Mouse (Mus musculus) ES-E14 (cell line): Measurements from ENCODE around the gene Sox5.

Experiments used
- CHD2 ChIP-seq: IDR thresholded peaks from 2 replicates; pipeline ENCODE4 v1.6.1; 2014; ENCODE audit warnings: mild to moderate bottlenecking, low read depth, low read length, inconsistent platforms
- HCFC1 ChIP-seq: IDR thresholded peaks from 2 replicates; pipeline ENCODE4 v1.6.1; 2012; ENCODE audit warnings: low read length, inconsistent platforms, borderline replicate concordance; ENCODE audit not compliant: insufficient read depth
- MAFK ChIP-seq: IDR thresholded peaks from 2 replicates; pipeline ENCODE4 v1.6.1; 2014; ENCODE audit warnings: mild to moderate bottlenecking, low read depth, low read length, inconsistent platforms; ENCODE audit not compliant: insufficient read depth
- ZC3H11A ChIP-seq: IDR thresholded peaks from 2 replicates; pipeline ENCODE4 v1.6.1; 2012; ENCODE audit warnings: low read depth, mild to moderate bottlenecking, inconsistent platforms, low read length, borderline replicate concordance

DNA sequence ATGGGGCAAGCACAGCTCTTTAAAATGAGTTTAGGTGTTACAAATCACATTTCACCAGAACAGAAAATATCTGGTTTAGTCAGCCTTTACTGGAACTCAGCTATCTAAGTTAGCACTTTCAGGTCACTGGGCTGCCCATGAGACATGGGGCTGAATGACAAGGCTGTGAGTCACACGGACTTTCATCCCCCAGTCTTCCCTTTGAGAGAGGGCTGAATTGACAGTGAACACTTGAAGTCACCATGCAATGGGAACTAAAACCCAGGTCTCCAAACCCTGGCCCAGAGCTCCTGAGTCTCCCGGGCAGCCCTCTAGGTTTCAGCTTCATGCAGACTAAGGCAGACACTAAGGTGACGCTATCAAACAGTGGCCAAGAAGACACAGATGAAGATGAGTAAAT, 141.2 kb downstream of the Sox5 start:
- TF ChIP-seq MAFK = no peak
- no peak for TF ChIP-seq ZC3H11A
- TF ChIP-seq CHD2 = no peak
- TF ChIP-seq HCFC1 = no peak
